Mouse (Mus musculus) v-Abl transformed pro-B cells (cell line): Measurements from ENCODE around the gene Olfr1242.

Experiments
- in situ Hi-C, 2 experiments: fragments of 400-800 bp; cut with MboI; formaldehyde crosslinking; loops; one replicate each; pipeline ENCODE4 v1.15.1; 2025; ENCODE audit not compliant: unreplicated experiment in 2 of 2

Gene Olfr1242

DNA sequence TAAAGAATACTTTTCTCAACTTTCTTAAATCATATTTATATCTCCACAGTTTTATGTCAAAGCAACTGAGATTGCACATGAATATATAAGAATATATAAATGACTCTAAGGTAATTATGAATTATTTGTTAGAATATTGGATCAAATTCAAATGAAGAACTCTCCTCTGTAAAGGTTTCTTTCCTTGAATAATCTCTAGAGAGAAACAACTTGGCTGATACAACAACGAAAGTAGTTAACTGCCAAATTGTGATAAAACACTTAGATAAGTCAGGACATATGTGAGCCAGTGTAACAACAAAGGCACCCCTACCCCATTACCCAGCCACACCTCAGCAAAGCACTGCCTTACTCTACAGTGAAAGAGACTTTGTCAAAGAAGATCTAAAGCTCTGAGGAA lies at the start of gene Olfr1242:
Gene Olfr1242 (minus strand): TSS at position 101 of the 400 bp plus-strand sequence.
- in situ Hi-C loops: no loop called here

DNA sequence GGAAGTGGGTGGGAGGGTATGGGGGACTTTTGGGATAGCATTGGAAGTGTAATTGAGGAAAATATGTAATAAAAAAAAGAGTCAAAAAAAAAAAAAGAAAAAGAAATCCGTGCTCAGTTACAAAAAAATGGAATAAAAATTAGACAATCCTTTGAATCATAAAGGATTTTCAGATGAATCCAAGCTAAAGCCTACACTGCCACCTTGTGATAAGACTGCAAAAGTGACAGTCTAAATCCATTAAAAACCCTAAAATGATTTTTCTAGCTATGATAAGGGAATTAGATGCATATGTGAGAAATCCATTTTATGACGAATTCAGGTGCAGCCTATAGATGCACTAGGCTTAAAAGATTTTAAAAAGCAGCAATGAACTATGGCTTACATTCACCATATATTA lies 46.4 kb upstream of the Olfr1242 start:
- in situ Hi-C loops: no loop called here

DNA sequence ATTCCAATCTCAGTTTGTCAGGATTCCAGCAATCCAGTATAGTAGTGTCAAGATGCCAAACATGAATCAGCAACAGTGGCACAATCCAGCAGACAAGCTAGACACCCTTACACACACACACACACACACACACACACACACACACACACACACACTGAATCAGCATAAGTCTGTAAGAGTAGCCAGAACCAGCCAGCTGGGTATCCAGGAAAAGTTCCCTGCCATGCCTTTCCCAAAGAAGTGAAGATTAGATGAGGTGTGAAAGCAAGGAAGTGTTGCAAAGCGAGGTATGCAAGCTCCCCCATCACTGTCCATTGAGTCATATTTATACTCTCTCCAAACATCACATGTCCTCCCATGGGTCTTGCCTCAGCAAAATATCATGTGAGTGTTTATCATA lies 41.8 kb upstream of the Olfr1242 start:
- in situ Hi-C loops: no loop called here

DNA sequence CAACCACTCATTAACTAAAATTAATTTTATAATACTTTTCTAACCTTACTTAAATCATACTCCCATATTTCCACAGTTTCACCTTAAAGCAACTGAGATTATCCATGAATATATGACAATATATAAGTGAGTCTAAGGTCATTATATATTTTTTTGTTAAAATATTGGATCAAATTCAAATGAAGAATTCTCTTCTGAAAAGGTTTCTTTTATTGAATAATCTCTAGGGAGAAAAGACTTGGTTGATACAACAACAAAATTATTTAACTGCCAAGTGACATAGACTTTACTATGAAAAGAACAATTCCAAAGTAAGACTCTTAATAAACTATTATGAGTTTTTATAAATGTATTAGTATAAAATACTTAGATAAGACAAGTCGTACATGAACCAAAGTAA lies 33.3 kb upstream of the Olfr1242 start, which contains the start of gene Olfr1243:
Gene Olfr1243 (minus strand): TSS at position 101 of the 400 bp plus-strand sequence.
- in situ Hi-C loops: no loop called here

DNA sequence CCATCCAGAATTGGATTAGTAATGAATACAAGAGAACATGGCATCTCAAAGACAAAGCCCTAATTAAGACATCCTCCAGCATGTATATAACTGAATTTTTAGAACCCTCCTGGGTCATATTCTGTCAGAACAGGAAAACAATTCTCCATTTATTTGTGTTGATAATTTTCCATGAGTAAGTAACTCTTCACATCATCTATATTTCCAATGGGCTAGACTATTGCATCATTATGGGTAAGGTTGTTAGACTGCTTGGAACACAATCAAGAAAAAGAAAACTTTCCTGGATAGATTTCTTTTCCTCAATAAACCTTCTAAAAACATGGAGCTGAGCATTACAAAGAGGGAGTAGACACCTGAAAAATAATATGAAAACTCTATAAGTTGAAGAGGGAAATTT lies 11.1 kb downstream of the Olfr1242 start, which contains the start of gene Olfr1241:
Gene Olfr1241 (minus strand): TSS at position 101 of the 400 bp plus-strand sequence.
- in situ Hi-C loops: no loop called here

DNA sequence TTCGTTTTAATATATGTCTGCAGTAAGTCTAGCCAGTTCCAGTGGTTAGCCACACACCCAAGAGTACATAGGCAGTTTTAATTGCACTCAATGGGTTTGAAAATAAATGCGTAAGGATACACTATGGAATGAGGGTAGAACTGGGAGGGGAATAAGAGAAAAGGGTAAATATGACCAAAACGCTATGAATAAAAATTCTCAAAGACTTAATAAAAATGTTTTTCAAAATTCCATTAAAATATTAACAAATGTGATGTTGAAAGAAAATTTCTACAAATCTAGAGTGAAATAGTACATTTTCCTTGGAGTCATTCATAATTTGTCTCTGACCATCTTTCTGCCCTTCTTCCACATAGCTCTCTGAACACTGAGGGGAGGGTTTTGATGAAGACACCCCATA lies 55.2 kb downstream of the Olfr1242 start, which contains the start of gene Olfr1240:
Gene Olfr1240 (minus strand): TSS at position 101 of the 400 bp plus-strand sequence.
- in situ Hi-C loops: no loop called here
